7 mouse cellular contexts compared by ENCODE assay signal in genomic region chr13:21180551-21181530, GRCm38 (mm10). TPM values are rescaled to one million over a fixed set of nuclear protein-coding genes. Genes with fewer than 3 reads are reported as not detected.
DNase-seq lines count a peak whose midpoint lies in the region; ATAC-seq and TF ChIP-seq lines count a peak whose summit lies in the region.

No protein-coding gene starts in this region.

- WGBS in embryonic facial prominence, embryonic 11.5 days = under 1% methylated on average over 70 of the region's 71 CpGs
- WGBS in heart, embryonic 12.5 days = under 1% methylated on average over 71 of the region's 71 CpGs

- H3K27ac ChIP-seq in ES-Bruce4 (ENCODE audit: insufficient read depth, low read length) = peak overlapping the region; percentile 5
- H3K27ac ChIP-seq in embryonic facial prominence, embryonic 11.5 days (replicated peaks; ENCODE audit: low read depth, low read length) = peak overlapping the region; percentile 94
- H3K27ac ChIP-seq in heart, embryonic 12.5 days (ENCODE audit: poor library complexity, severe bottlenecking) = peak overlapping the region; percentile 93

- peak overlapping the region; percentile 81 for H3K4me2 ChIP-seq in embryonic facial prominence, embryonic 11.5 days (ENCODE audit: low read depth, low read length)
- peak overlapping the region; percentile 94 for H3K4me2 ChIP-seq in heart, embryonic 12.5 days

- no peak for TF ChIP-seq POLR2A in ES-Bruce4 (IDR thresholded peaks at IDR 0.05; ENCODE audit: insufficient read depth, low read length)

- DNase-seq in adrenal gland, postnatal 10 days = peak; percentile 71
- peak; percentile 74 for DNase-seq in embryonic facial prominence, embryonic 11.5 days (ENCODE audit: low spot score)
- DNase-seq in kidney, postnatal 25 days = peak; percentile 49 to 74
- peak; percentile 62 for DNase-seq in lung, postnatal 36 days
- DNase-seq in right cerebral cortex, postnatal 10 days (ENCODE audit: low spot score in 2 of 2) = peak; percentile 64 to 65

- H3K27me3 ChIP-seq in ES-Bruce4 (ENCODE audit: control insufficient read depth, insufficient read depth, low read length, poor library complexity, severe bottlenecking) = no peaks in the 10 kb centered on the region
- no peaks in the 10 kb centered on the region for H3K27me3 ChIP-seq in embryonic facial prominence, embryonic 11.5 days (ENCODE audit: control insufficient read depth, insufficient read depth, low read length)
- H3K27me3 ChIP-seq in heart, embryonic 12.5 days (replicated peaks) = no peaks in the 10 kb centered on the region

- peak overlapping the region; percentile 76 for H3K9ac ChIP-seq in ES-Bruce4 (ENCODE audit: low read depth, poor library complexity, severe bottlenecking)
- H3K9ac ChIP-seq in embryonic facial prominence, embryonic 11.5 days (replicated peaks; ENCODE audit: low read length) = peak overlapping the region; percentile 95
- H3K9ac ChIP-seq in heart, embryonic 12.5 days = peak overlapping the region; percentile 91

- no peak for TF ChIP-seq CTCF in ES-Bruce4 (IDR thresholded peaks at IDR 0.05; ENCODE audit: low read depth, low read length)

- peak overlapping the region; percentile 100 for H3K4me3 ChIP-seq in ES-Bruce4 (ENCODE audit: low read depth, low read length)
- H3K4me3 ChIP-seq in embryonic facial prominence, embryonic 11.5 days (ENCODE audit: low read depth, low read length) = peak overlapping the region; percentile 100
- H3K4me3 ChIP-seq in heart, embryonic 12.5 days = peak overlapping the region; percentile 72

- peak; percentile 63 for ATAC-seq in embryonic facial prominence, embryonic 11.5 days (replicated peaks; ENCODE audit: insufficient number of reproducible peaks, low FRiP score, low TSS enrichment, low read depth)
- ATAC-seq in heart, embryonic 12.5 days (ENCODE audit: insufficient number of reproducible peaks, low FRiP score) = peak; percentile 61

- H3K9me3 ChIP-seq in ES-Bruce4 (replicated peaks; ENCODE audit: control insufficient read depth, insufficient read depth, low read length, poor library complexity, severe bottlenecking) = no peaks in the 10 kb centered on the region
- no peaks in the 10 kb centered on the region for H3K9me3 ChIP-seq in embryonic facial prominence, embryonic 11.5 days (replicated peaks; ENCODE audit: control insufficient read depth, low read length)
- H3K9me3 ChIP-seq in heart, embryonic 12.5 days (replicated peaks) = no peaks in the 10 kb centered on the region

- no peak for TF ChIP-seq EP300 in ES-Bruce4 (IDR thresholded peaks at IDR 0.05; ENCODE audit: insufficient read depth, low read depth, low read length)

- H3K4me1 ChIP-seq in ES-Bruce4 (ENCODE audit: control insufficient read depth, insufficient read depth, low read length) = no peaks in the 10 kb centered on the region
- peaks cover 4% of the 10 kb centered on the region; the same call in 1 of the 2 replicates for H3K4me1 ChIP-seq in embryonic facial prominence, embryonic 11.5 days (ENCODE audit: control insufficient read depth, insufficient read depth, low read length)
- peaks cover 21% of the 10 kb centered on the region for H3K4me1 ChIP-seq in heart, embryonic 12.5 days (replicated peaks)

- peaks cover 42% of the 10 kb centered on the region for H3K36me3 ChIP-seq in ES-Bruce4 (ENCODE audit: control insufficient read depth, insufficient read depth, low read length, poor library complexity, severe bottlenecking)
- peaks cover 12% of the 10 kb centered on the region for H3K36me3 ChIP-seq in embryonic facial prominence, embryonic 11.5 days (replicated peaks; ENCODE audit: control insufficient read depth, insufficient read depth, low read depth, low read length)
- H3K36me3 ChIP-seq in heart, embryonic 12.5 days = peaks cover 40% of the 10 kb centered on the region

RNA-seq across cellular contexts. Expression of gene Trim27, which starts 1.6 kb away (rescaled TPM):
- polyA plus RNA-seq in ES-Bruce4 (2011; ENCODE audit: insufficient read depth, insufficient read length, low read depth, missing spikeins) = 117 and 128 TPM in 2 replicates
- 10 to 100 TPM; 50.2 to 51.9 TPM for total RNA-seq in adrenal gland, postnatal 10 days (2021)
- 148 and 160 TPM in 2 replicates for polyA plus RNA-seq in embryonic facial prominence, embryonic 11.5 days (2014; fragmentation: Nextera tagmentation; extraction: Ambion mirVana)
- polyA plus RNA-seq in heart, embryonic 12.5 days (2016; fragmentation: Nextera tagmentation; extraction: Ambion mirVana) = 98.2 and 103 TPM in 2 replicates

RNA-seq across cellular contexts. Expression of gene Olfr1368, which starts 35.2 kb away (rescaled TPM):
- not detected in 2 replicates for polyA plus RNA-seq in ES-Bruce4 (2011; ENCODE audit: insufficient read depth, insufficient read length, low read depth, missing spikeins)
- not detected for total RNA-seq in adrenal gland, postnatal 10 days (2021)
- not detected in 2 replicates for polyA plus RNA-seq in embryonic facial prominence, embryonic 11.5 days (2014; fragmentation: Nextera tagmentation; extraction: Ambion mirVana)
- not detected in 2 replicates for polyA plus RNA-seq in heart, embryonic 12.5 days (2016; fragmentation: Nextera tagmentation; extraction: Ambion mirVana)

RNA-seq across cellular contexts. Expression of gene Olfr263, which starts 51.4 kb away (rescaled TPM):
- polyA plus RNA-seq in ES-Bruce4 (2011; ENCODE audit: insufficient read depth, insufficient read length, low read depth, missing spikeins) = not detected in 2 replicates
- total RNA-seq in adrenal gland, postnatal 10 days (2021) = not detected
- polyA plus RNA-seq in embryonic facial prominence, embryonic 11.5 days (2014; fragmentation: Nextera tagmentation; extraction: Ambion mirVana) = not detected in 2 replicates
- not detected in 2 replicates for polyA plus RNA-seq in heart, embryonic 12.5 days (2016; fragmentation: Nextera tagmentation; extraction: Ambion mirVana)

Comparison
In these comparisons a context has a peak if more than half of its experiments do, and no peak if none do; other contexts are left out.
1. Peak in every context shown above with its lines: DNase-seq, ATAC-seq, H3K4me3 ChIP-seq and H3K27ac ChIP-seq.
2. H3K27ac ChIP-seq: peak in every context shown above with its lines; median percentile 94 in embryonic facial prominence, embryonic 11.5 days; 93 in heart, embryonic 12.5 days; 5 in ES-Bruce4.